In the genomic region with DNA sequence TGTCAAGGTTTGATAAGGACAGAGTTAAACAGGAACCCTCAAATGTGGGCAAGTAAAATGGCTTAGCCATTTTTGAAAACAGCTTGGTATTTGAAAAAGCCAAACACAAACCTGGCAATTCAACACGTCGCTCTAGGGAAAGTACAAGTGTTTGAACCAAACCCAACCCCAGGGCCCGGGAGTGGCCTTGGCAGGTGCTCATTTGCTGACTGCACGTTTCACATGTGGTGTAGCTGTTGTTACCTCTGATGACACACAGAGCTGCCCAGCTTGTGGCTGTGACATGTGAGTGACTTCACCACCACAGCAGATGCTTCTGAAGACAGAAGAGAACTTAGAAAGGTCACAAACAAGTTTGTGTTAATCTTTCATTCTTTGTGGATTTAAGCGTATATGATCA, we compare ENCODE assay signal across 17 mouse cellular contexts.
"Had no signal": no experiment of that assay in that cellular context is flagged by ENCODE, and none has a peak within 500 bp of the region (broad histone marks: within the 10 kb centered on the region; RNA-seq: fewer than 3 reads in every experiment).

No protein-coding gene starts in this region.

- ATAC-seq: intestine, postnatal 0 days; liver, postnatal 0 days; midbrain, embryonic 15.5 days had no signal

- DNase-seq: kidney, adult 8-10 months; kidney, postnatal 25 days; layer of hippocampus, postnatal 36 days; liver; liver, embryonic 13.5 days; liver, postnatal 0 days; right cerebral cortex, adult 18-20 months; right cerebral cortex, postnatal 25 days; thymus, adult 2 months; thymus, postnatal 25 days had no signal

- H3K4me3 ChIP-seq: limb, embryonic 12.5 days; liver, embryonic 13.5 days; lung, embryonic 15.5 days; megakaryocyte, embryonic 14.5 days; midbrain, embryonic 15.5 days had no signal

- H3K36me3 ChIP-seq: limb, embryonic 12.5 days; liver, embryonic 13.5 days; lung, embryonic 15.5 days; midbrain, embryonic 15.5 days had no signal

- H3K27ac ChIP-seq: limb, embryonic 12.5 days; liver, embryonic 13.5 days; lung, embryonic 15.5 days; macrophage; midbrain, embryonic 15.5 days had no signal

- H3K9ac ChIP-seq: limb, embryonic 12.5 days; liver, embryonic 13.5 days; liver, postnatal 0 days; lung, embryonic 15.5 days; midbrain, embryonic 15.5 days had no signal

- H3K4me1 ChIP-seq: liver, embryonic 13.5 days; lung, embryonic 15.5 days; midbrain, embryonic 15.5 days had no signal

- H3K4me2 ChIP-seq: limb, embryonic 12.5 days; liver, embryonic 13.5 days; lung, embryonic 15.5 days; midbrain, embryonic 11.5 days; midbrain, embryonic 15.5 days had no signal

- H3K9me3 ChIP-seq: limb, embryonic 12.5 days; liver, embryonic 13.5 days; lung, embryonic 15.5 days; midbrain, embryonic 15.5 days had no signal

- H3K27me3 ChIP-seq: limb, embryonic 12.5 days; liver, embryonic 13.5 days; lung, embryonic 15.5 days; midbrain, embryonic 15.5 days had no signal
